Mouse (Mus musculus): Measurements from ENCODE around the gene Lsm6. TPM values are rescaled to one million over a fixed set of nuclear protein-coding genes. Genes with fewer than 3 reads are reported as not detected.

The Lsm6 gene
- polyA plus RNA-seq (2015; fragmentation: Nextera tagmentation; extraction: Ambion mirVana) = 210 and 212 TPM in 2 replicates

GRCm38 (mm10) chr8:78820673-78821310 is at the start of gene Lsm6:
Gene Lsm6, minus strand, starts transcription at chr8:78821140.
- H3K9ac ChIP-seq = peak within 1 kb of the TSS; percentile 63
- no peaks in the 10 kb centered on the region for H3K9me3 ChIP-seq
- H3K27ac ChIP-seq = peak within 1 kb of the TSS; percentile 99

GRCm38 (mm10) chr8:78867036-78867435 is 46.1 kb upstream of the Lsm6 start:
- Histone ChIP-seq H3K4me1 (no peaks in the 10 kb centered on the region), H3K4me3 (replicated peaks) (no peak overlapping the region), H3K27me3 (replicated peaks) (no peaks in the 10 kb centered on the region), H3K9me3 (no peaks in the 10 kb centered on the region), H3K9ac (no peak overlapping the region), H3K36me3 (no peaks in the 10 kb centered on the region), H3K4me2 (no peak overlapping the region), H3K27ac (no peak overlapping the region)
- 83% methylated on average over 2 of the region's 2 CpGs for WGBS
- no peak for ATAC-seq (ENCODE audit: insufficient read depth, low FRiP score, low read depth)

More at GRCm38 (mm10) chr8:78820673-78821310, at the start of gene Lsm6:
- under 1% methylated on average over 69 of the region's 70 CpGs for WGBS
- no peaks in the 10 kb centered on the region for H3K27me3 ChIP-seq (replicated peaks)
- peak within 1 kb of the TSS; percentile 62 for H3K4me2 ChIP-seq
- peaks cover 12% of the 10 kb centered on the region; the same call in 1 of the 2 replicates for H3K4me1 ChIP-seq
- peak; percentile 91 for ATAC-seq (ENCODE audit: insufficient read depth, low FRiP score, low read depth)
- H3K36me3 ChIP-seq = no peaks in the 10 kb centered on the region
- peak within 1 kb of the TSS; percentile 90 for H3K4me3 ChIP-seq (replicated peaks)

GRCm38 (mm10) chr8:78863001-78863400 is 42.1 kb upstream of the Lsm6 start:
- Histone ChIP-seq H3K27me3 (replicated peaks) (no peaks in the 10 kb centered on the region), H3K9me3 (no peaks in the 10 kb centered on the region), H3K27ac (no peak overlapping the region), H3K36me3 (no peaks in the 10 kb centered on the region), H3K9ac (no peak overlapping the region), H3K4me1 (no peaks in the 10 kb centered on the region), H3K4me2 (no peak overlapping the region), H3K4me3 (replicated peaks) (no peak overlapping the region)
- WGBS = 73% methylated on average over 1 of the region's 1 CpGs
- no peak for ATAC-seq (ENCODE audit: insufficient read depth, low FRiP score, low read depth)

- Histone ChIP-seq H3K9ac (no peak overlapping the region), H3K27me3 (replicated peaks) (no peaks in the 10 kb centered on the region), H3K4me1 (no peaks in the 10 kb centered on the region), H3K9me3 (no peaks in the 10 kb centered on the region), H3K4me2 (no peak overlapping the region), H3K27ac (no peak overlapping the region), H3K36me3 (no peaks in the 10 kb centered on the region), H3K4me3 (replicated peaks) (no peak overlapping the region)
- WGBS = 65% methylated on average over 9 of the region's 9 CpGs
- ATAC-seq (ENCODE audit: insufficient read depth, low FRiP score, low read depth) = no peak
These were observed 41.1 kb upstream of the Lsm6 start for GRCm38 (mm10) chr8:78862046-78862445.

GRCm38 (mm10) chr8:78860789-78861188 is 39.8 kb upstream of the Lsm6 start:
- H3K4me1 ChIP-seq = no peaks in the 10 kb centered on the region
- no peak overlapping the region for H3K4me2 ChIP-seq
- H3K9ac ChIP-seq = no peak overlapping the region
- H3K27me3 ChIP-seq (replicated peaks) = no peaks in the 10 kb centered on the region
- 51% methylated on average over 5 of the region's 5 CpGs for WGBS
- H3K4me3 ChIP-seq (replicated peaks) = no peak overlapping the region
- H3K9me3 ChIP-seq = no peaks in the 10 kb centered on the region
- H3K27ac ChIP-seq = no peak overlapping the region
- ATAC-seq (ENCODE audit: insufficient read depth, low FRiP score, low read depth) = no peak
- H3K36me3 ChIP-seq = no peaks in the 10 kb centered on the region

GRCm38 (mm10) chr8:78857421-78857820 is 36.5 kb upstream of the Lsm6 start:
- no peak overlapping the region for H3K9ac ChIP-seq
- no peaks in the 10 kb centered on the region for H3K36me3 ChIP-seq
- H3K9me3 ChIP-seq = no peaks in the 10 kb centered on the region
- no peak overlapping the region for H3K4me2 ChIP-seq
- H3K4me1 ChIP-seq = no peaks in the 10 kb centered on the region
- no peak for ATAC-seq (ENCODE audit: insufficient read depth, low FRiP score, low read depth)
- no peaks in the 10 kb centered on the region for H3K27me3 ChIP-seq (replicated peaks)
- WGBS = 90% methylated on average over 7 of the region's 7 CpGs
- H3K27ac ChIP-seq = no peak overlapping the region
- H3K4me3 ChIP-seq (replicated peaks) = no peak overlapping the region

- H3K4me1 ChIP-seq = no peaks in the 10 kb centered on the region
- WGBS = 76% methylated on average over 4 of the region's 4 CpGs
- no peak overlapping the region for H3K9ac ChIP-seq
- H3K27ac ChIP-seq = no peak overlapping the region
- H3K36me3 ChIP-seq = no peaks in the 10 kb centered on the region
- H3K27me3 ChIP-seq (replicated peaks) = no peaks in the 10 kb centered on the region
- no peak overlapping the region for H3K4me3 ChIP-seq (replicated peaks)
- H3K9me3 ChIP-seq = no peaks in the 10 kb centered on the region
- ATAC-seq (ENCODE audit: insufficient read depth, low FRiP score, low read depth) = no peak
- H3K4me2 ChIP-seq = no peak overlapping the region
These were observed 31.3 kb upstream of the Lsm6 start for GRCm38 (mm10) chr8:78852279-78852678.

GRCm38 (mm10) chr8:78847240-78847639 is 26.3 kb upstream of the Lsm6 start:
- Histone ChIP-seq H3K4me3 (replicated peaks) (no peak overlapping the region), H3K27ac (no peak overlapping the region)
- WGBS = 53% methylated on average over 3 of the region's 3 CpGs

GRCm38 (mm10) chr8:78844559-78844958 is 23.6 kb upstream of the Lsm6 start:
- no peak overlapping the region for H3K27ac ChIP-seq
- H3K9ac ChIP-seq = no peak overlapping the region
- H3K4me1 ChIP-seq = no peaks in the 10 kb centered on the region
- H3K4me3 ChIP-seq (replicated peaks) = no peak overlapping the region
- no peaks in the 10 kb centered on the region for H3K36me3 ChIP-seq
- H3K4me2 ChIP-seq = no peak overlapping the region
- H3K27me3 ChIP-seq (replicated peaks) = no peaks in the 10 kb centered on the region
- no peaks in the 10 kb centered on the region for H3K9me3 ChIP-seq
- ATAC-seq (ENCODE audit: insufficient read depth, low FRiP score, low read depth) = no peak
- 81% methylated on average over 5 of the region's 5 CpGs for WGBS

More at GRCm38 (mm10) chr8:78847240-78847639, 26.3 kb upstream of the Lsm6 start:
- Histone ChIP-seq H3K36me3 (no peaks in the 10 kb centered on the region), H3K9ac (no peak overlapping the region), H3K4me1 (no peaks in the 10 kb centered on the region), H3K27me3 (replicated peaks) (no peaks in the 10 kb centered on the region), H3K9me3 (no peaks in the 10 kb centered on the region), H3K4me2 (no peak overlapping the region)
- ATAC-seq (ENCODE audit: insufficient read depth, low FRiP score, low read depth) = no peak

GRCm38 (mm10) chr8:78838656-78839413 is 17.9 kb upstream of the Lsm6 start:
- Histone ChIP-seq H3K4me3 (replicated peaks) (no peak overlapping the region), H3K4me2 (no peak overlapping the region), H3K27ac (no peak overlapping the region), H3K9me3 (no peaks in the 10 kb centered on the region), H3K36me3 (no peaks in the 10 kb centered on the region), H3K4me1 (no peaks in the 10 kb centered on the region), H3K9ac (no peak overlapping the region), H3K27me3 (replicated peaks) (no peaks in the 10 kb centered on the region)
- no peak for ATAC-seq (ENCODE audit: insufficient read depth, low FRiP score, low read depth)
- WGBS = 58% methylated on average over 7 of the region's 7 CpGs

GRCm38 (mm10) chr8:78836091-78836490 is 15.2 kb upstream of the Lsm6 start:
- H3K27me3 ChIP-seq (replicated peaks) = no peaks in the 10 kb centered on the region
- no peak; the same call in 1 of the 2 replicates for ATAC-seq (ENCODE audit: insufficient read depth, low FRiP score, low read depth)
- H3K9ac ChIP-seq = no peak overlapping the region
- 94% methylated on average over 6 of the region's 6 CpGs for WGBS
- no peaks in the 10 kb centered on the region for H3K36me3 ChIP-seq
- no peaks in the 10 kb centered on the region for H3K4me1 ChIP-seq
- H3K9me3 ChIP-seq = no peaks in the 10 kb centered on the region
- H3K27ac ChIP-seq = no peak overlapping the region
- H3K4me2 ChIP-seq = no peak overlapping the region
- no peak overlapping the region for H3K4me3 ChIP-seq (replicated peaks)

- WGBS = 72% methylated on average over 11 of the region's 11 CpGs
- ATAC-seq (ENCODE audit: insufficient read depth, low FRiP score, low read depth) = no peak
- H3K4me2 ChIP-seq = no peak overlapping the region
These were observed 7.5 kb upstream of the Lsm6 start for GRCm38 (mm10) chr8:78828414-78828813.

More at GRCm38 (mm10) chr8:78828414-78828813, 7.5 kb upstream of the Lsm6 start:
- Histone ChIP-seq H3K9me3 (no peaks in the 10 kb centered on the region), H3K4me3 (replicated peaks) (no peak overlapping the region), H3K9ac (no peak overlapping the region), H3K27ac (no peak overlapping the region), H3K4me1 (no peaks in the 10 kb centered on the region), H3K36me3 (no peaks in the 10 kb centered on the region), H3K27me3 (replicated peaks) (no peaks in the 10 kb centered on the region)
